Mouse (Mus musculus) fat pad, adult 2 months (tissue): ENCODE results near the gene Snip1.

Experiments
- DNase-seq: peaks from one replicate; pipeline ENCODE4 v3.0.0-alpha.2; 2011; ENCODE audit warnings: low read depth, low spot score; ENCODE audit errors: extremely low read depth

Snip1 gene

GRCm38 (mm10) chr4:125066490-125067370 is at the start of gene Snip1:
TSS of gene Snip1 (plus strand) at chr4:125066672.
- no peak for DNase-seq

- DNase-seq: no peak
These were observed 49.0 kb upstream of the Snip1 start for GRCm38 (mm10) chr4:125017431-125017830.

- no peak for DNase-seq
These were observed 45.5 kb upstream of the Snip1 start for GRCm38 (mm10) chr4:125020780-125021538.

- no peak for DNase-seq
These were observed 36.4 kb upstream of the Snip1 start for GRCm38 (mm10) chr4:125029891-125030614.

GRCm38 (mm10) chr4:125034341-125034740 is 32.1 kb upstream of the Snip1 start:
- peak; percentile 57 for DNase-seq

- no peak for DNase-seq
These were observed 22.0 kb upstream of the Snip1 start for GRCm38 (mm10) chr4:125044454-125044853.

GRCm38 (mm10) chr4:125055385-125055784 is 11.1 kb upstream of the Snip1 start:
- DNase-seq: no peak

GRCm38 (mm10) chr4:125056476-125056875 is 10.0 kb upstream of the Snip1 start:
- no peak for DNase-seq

GRCm38 (mm10) chr4:125057273-125057672 is 9.2 kb upstream of the Snip1 start:
- DNase-seq: no peak

- no peak for DNase-seq
These were observed 8.4 kb upstream of the Snip1 start for GRCm38 (mm10) chr4:125058033-125058432.

- DNase-seq: no peak
These were observed 7.4 kb upstream of the Snip1 start for GRCm38 (mm10) chr4:125059025-125059424.

GRCm38 (mm10) chr4:125063829-125064228 is 2.6 kb upstream of the Snip1 start:
- DNase-seq: no peak

GRCm38 (mm10) chr4:125065517-125066307 is 760 bp upstream of the Snip1 start, which contains the start of gene Dnali1:
TSS of gene Dnali1 (minus strand) at chr4:125065703.
- no peak for DNase-seq

- no peak for DNase-seq
These were observed 11.2 kb downstream of the Snip1 start for GRCm38 (mm10) chr4:125077700-125078099.

GRCm38 (mm10) chr4:125078698-125079097 is 12.2 kb downstream of the Snip1 start:
- DNase-seq: no peak

GRCm38 (mm10) chr4:125084403-125085345 is 18.2 kb downstream of the Snip1 start, which contains the start of gene Meaf6:
TSS of gene Meaf6 (plus strand) at chr4:125085134.
- DNase-seq: no peak

GRCm38 (mm10) chr4:125085346-125085841 is 18.9 kb downstream of the Snip1 start:
- DNase-seq: no peak

GRCm38 (mm10) chr4:125093031-125093430 is 26.6 kb downstream of the Snip1 start:
- no peak for DNase-seq

GRCm38 (mm10) chr4:125096066-125096465 is 29.6 kb downstream of the Snip1 start:
- no peak for DNase-seq
